In genomic region chr8:46617690-46618620, GRCm38 (mm10) we compare ENCODE assay signal across 7 mouse cellular contexts. TPM values are rescaled to one million over a fixed set of nuclear protein-coding genes. Genes with fewer than 3 reads are reported as not detected.
DNase-seq lines count a peak whose midpoint lies in the region; ATAC-seq lines count a peak whose summit lies in the region.

No protein-coding gene starts in this region.

- H3K27ac ChIP-seq in hindbrain, embryonic 11.5 days (ENCODE audit: low read depth, low read length): peak overlapping the region; percentile 82
- peak overlapping the region; percentile 86 for H3K27ac ChIP-seq in liver, embryonic 15.5 days (replicated peaks)
- peak overlapping the region; percentile 96 for H3K27ac ChIP-seq in neural tube, embryonic 13.5 days (replicated peaks)

- peak overlapping the region; percentile 74 for H3K4me2 ChIP-seq in hindbrain, embryonic 11.5 days (replicated peaks; ENCODE audit: low read depth, low read length)
- H3K4me2 ChIP-seq in liver, embryonic 15.5 days: peak overlapping the region; percentile 95
- peak overlapping the region; percentile 85 for H3K4me2 ChIP-seq in neural tube, embryonic 13.5 days

- peak overlapping the region; percentile 85 for H3K9ac ChIP-seq in hindbrain, embryonic 11.5 days (ENCODE audit: low read depth, low read length)
- H3K9ac ChIP-seq in liver, embryonic 15.5 days: peak overlapping the region; percentile 77
- H3K9ac ChIP-seq in neural tube, embryonic 13.5 days: peak overlapping the region; percentile 95

- H3K36me3 ChIP-seq in hindbrain, embryonic 11.5 days (ENCODE audit: control insufficient read depth, insufficient read depth, low read length): no peaks in the 10 kb centered on the region
- no peaks in the 10 kb centered on the region for H3K36me3 ChIP-seq in liver, embryonic 15.5 days (replicated peaks)
- H3K36me3 ChIP-seq in neural tube, embryonic 13.5 days: no peaks in the 10 kb centered on the region

- ATAC-seq in hindbrain, embryonic 11.5 days (ENCODE audit: low FRiP score): peak; percentile 72
- ATAC-seq in liver, embryonic 15.5 days (ENCODE audit: insufficient read depth): peak; percentile 51
- peak; percentile 71 for ATAC-seq in neural tube, embryonic 13.5 days (ENCODE audit: low read depth)

- 0 out of 2 replicates have a peak, but pooled peaks cover 2% of the 10 kb centered on the region for H3K4me1 ChIP-seq in hindbrain, embryonic 11.5 days (replicated peaks; ENCODE audit: control insufficient read depth, insufficient read depth, low read length)
- peaks cover 54% of the 10 kb centered on the region for H3K4me1 ChIP-seq in liver, embryonic 15.5 days (replicated peaks)
- peaks cover 29% of the 10 kb centered on the region for H3K4me1 ChIP-seq in neural tube, embryonic 13.5 days (replicated peaks)

- H3K9me3 ChIP-seq in hindbrain, embryonic 11.5 days (ENCODE audit: control insufficient read depth, low read length): no peaks in the 10 kb centered on the region
- no peaks in the 10 kb centered on the region for H3K9me3 ChIP-seq in liver, embryonic 15.5 days (replicated peaks)
- no peaks in the 10 kb centered on the region for H3K9me3 ChIP-seq in neural tube, embryonic 13.5 days

- no peaks in the 10 kb centered on the region for H3K27me3 ChIP-seq in hindbrain, embryonic 11.5 days (ENCODE audit: control insufficient read depth, insufficient read depth, low read length)
- H3K27me3 ChIP-seq in liver, embryonic 15.5 days: no peaks in the 10 kb centered on the region
- H3K27me3 ChIP-seq in neural tube, embryonic 13.5 days: no peaks in the 10 kb centered on the region

- peak overlapping the region; percentile 87 for H3K4me3 ChIP-seq in hindbrain, embryonic 11.5 days (ENCODE audit: low read depth, low read length)
- H3K4me3 ChIP-seq in liver, embryonic 15.5 days (replicated peaks): peak overlapping the region; percentile 77
- H3K4me3 ChIP-seq in neural tube, embryonic 13.5 days: peak overlapping the region; percentile 88

- WGBS in hindbrain, embryonic 11.5 days: under 1% methylated on average over 38 of the region's 38 CpGs
- under 1% methylated on average over 38 of the region's 38 CpGs for WGBS in liver, embryonic 15.5 days (ENCODE audit: insufficient replicate concordance)
- under 1% methylated on average over 38 of the region's 38 CpGs for WGBS in neural tube, embryonic 13.5 days

- DNase-seq in right cerebral cortex, adult 2 months (ENCODE audit: low spot score in 2 of 2): peak; percentile 11 to 23
- DNase-seq in right cerebral cortex, postnatal 14 days: no peak
- peak; percentile 23 to 60 for DNase-seq in cerebellum, postnatal 10 days
- peak; percentile 59 for DNase-seq in hindbrain, embryonic 11.5 days (ENCODE audit: low spot score)
- DNase-seq in urinary bladder, postnatal 10 days (ENCODE audit: low spot score): no peak

RNA-seq across cellular contexts. Expression of gene Casp3, which starts 0.9 kb away (rescaled TPM):
- polyA plus RNA-seq in hindbrain, embryonic 11.5 days (2014; fragmentation: Nextera tagmentation; extraction: Ambion mirVana): 134 and 171 TPM in 2 replicates
- polyA plus RNA-seq in liver, embryonic 15.5 days (2015; fragmentation: Nextera tagmentation; extraction: Ambion mirVana): 43.7 and 47.6 TPM in 2 replicates
- 213 and 218 TPM in 2 replicates for polyA plus RNA-seq in neural tube, embryonic 13.5 days (2015; fragmentation: Nextera tagmentation; extraction: Ambion mirVana)

RNA-seq across cellular contexts. Expression of gene Primpol, which starts 0.9 kb away (rescaled TPM):
- polyA plus RNA-seq in hindbrain, embryonic 11.5 days (2014; fragmentation: Nextera tagmentation; extraction: Ambion mirVana): 9.3 and 10.0 TPM in 2 replicates
- 7.0 and 9.0 TPM in 2 replicates for polyA plus RNA-seq in liver, embryonic 15.5 days (2015; fragmentation: Nextera tagmentation; extraction: Ambion mirVana)
- polyA plus RNA-seq in neural tube, embryonic 13.5 days (2015; fragmentation: Nextera tagmentation; extraction: Ambion mirVana): 7.5 and 8.0 TPM in 2 replicates

Comparison
In these comparisons a context has a peak if more than half of its experiments do, and no peak if none do; other contexts are left out.
1. DNase-seq: peak in right cerebral cortex, adult 2 months (2 of 2), cerebellum, postnatal 10 days (2 of 2) and hindbrain, embryonic 11.5 days (single experiment); none in right cerebral cortex, postnatal 14 days (single experiment) and urinary bladder, postnatal 10 days (single experiment).
2. Peak in every context shown above with its lines, with median percentiles within 50 percentile points of each other: ATAC-seq, H3K27ac ChIP-seq, H3K4me2 ChIP-seq, H3K4me3 ChIP-seq and H3K9ac ChIP-seq.